ENCODE assay signal across 8 mouse cellular contexts in the genomic region with DNA sequence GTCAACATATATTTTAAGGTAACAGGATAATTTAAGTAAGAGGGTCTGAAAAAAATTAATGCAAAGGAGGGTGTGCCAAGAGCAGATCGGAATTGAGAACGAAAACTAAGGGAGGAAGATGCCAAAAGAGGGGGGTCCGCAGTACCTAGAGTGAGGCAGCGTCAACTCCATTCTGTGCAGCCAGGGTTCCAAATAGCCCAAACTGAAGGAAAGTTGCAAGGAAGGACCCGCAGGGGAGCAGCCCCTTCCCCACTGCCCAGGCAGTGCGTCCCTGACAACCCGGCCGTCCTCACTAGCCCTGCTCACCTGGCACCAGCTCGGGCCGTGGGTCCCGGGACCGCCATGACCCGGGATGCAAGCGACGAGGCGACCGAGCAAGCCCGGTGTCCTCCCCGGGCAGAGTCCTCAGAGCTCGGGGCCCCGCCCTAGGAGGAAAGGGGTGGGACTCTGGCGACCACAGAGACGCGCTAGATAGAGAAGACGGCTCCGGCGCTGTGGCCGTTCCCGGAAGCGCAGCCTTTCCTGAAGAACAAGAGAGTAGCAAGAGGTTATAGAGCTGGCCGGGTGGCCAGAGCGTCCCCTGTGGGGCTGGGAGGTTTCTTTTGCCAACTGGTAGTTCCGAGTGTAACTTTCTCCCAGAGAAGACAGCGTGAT. TPM values are rescaled to one million over a fixed set of nuclear protein-coding genes. Genes with fewer than 3 reads are reported as not detected.
A peak's percentile ranks its signal among the peaks of the same experiment; 100 is the strongest.
DNase-seq lines count a peak whose midpoint lies in the region; ATAC-seq lines count a peak whose summit lies in the region.

TSS of gene Abcd4 (minus strand) at position 437 of the 654 bp plus-strand sequence.

- under 1% methylated on average over 34 of the region's 34 CpGs for WGBS in heart, embryonic 14.5 days
- WGBS in liver, embryonic 13.5 days (ENCODE audit: insufficient replicate concordance), result under 1% methylated on average over 34 of the region's 34 CpGs
- under 1% methylated on average over 34 of the region's 34 CpGs for WGBS in stomach, embryonic 16.5 days

- H3K9ac ChIP-seq in heart, embryonic 14.5 days (ENCODE audit: low read length), result peak within 1 kb of the TSS; percentile 85
- peak within 1 kb of the TSS; percentile 73 for H3K9ac ChIP-seq in liver, embryonic 13.5 days
- peak within 1 kb of the TSS; percentile 93 for H3K9ac ChIP-seq in stomach, embryonic 16.5 days (ENCODE audit: low read length)

- no peaks in the 10 kb centered on the region for H3K9me3 ChIP-seq in heart, embryonic 14.5 days (ENCODE audit: control insufficient read depth, low read length)
- H3K9me3 ChIP-seq in liver, embryonic 13.5 days (replicated peaks), result no peaks in the 10 kb centered on the region
- H3K9me3 ChIP-seq in stomach, embryonic 16.5 days (replicated peaks; ENCODE audit: control insufficient read depth, low read length), result no peaks in the 10 kb centered on the region

- ATAC-seq in CD4-positive, CD25-positive, alpha-beta regulatory T cell, adult 4 months, result peak; percentile 100
- peak; percentile 96 for ATAC-seq in heart, embryonic 14.5 days (ENCODE audit: insufficient number of reproducible peaks, insufficient read depth, low FRiP score, low read depth)
- peak; percentile 99 for ATAC-seq in liver, embryonic 13.5 days (ENCODE audit: low read depth)
- peak; percentile 99 for ATAC-seq in stomach, embryonic 16.5 days (ENCODE audit: insufficient read depth, low FRiP score)

- peaks cover 0 to 4% of the 10 kb centered on the region in 2 experiments; a peak in 3 of 4 replicates for H3K4me1 ChIP-seq in heart, embryonic 14.5 days (ENCODE audit: control insufficient read depth in 2 of 2, insufficient read depth in 2 of 2, low read length in 2 of 2)
- peaks cover 6% of the 10 kb centered on the region for H3K4me1 ChIP-seq in liver, embryonic 13.5 days (replicated peaks)
- no peaks in the 10 kb centered on the region for H3K4me1 ChIP-seq in stomach, embryonic 16.5 days (ENCODE audit: control insufficient read depth, insufficient read depth, low read length)

- peak within 1 kb of the TSS; percentile 69 for H3K4me2 ChIP-seq in heart, embryonic 14.5 days (ENCODE audit: low read length)
- H3K4me2 ChIP-seq in liver, embryonic 13.5 days, result peak within 1 kb of the TSS; percentile 81
- H3K4me2 ChIP-seq in stomach, embryonic 16.5 days (ENCODE audit: low read depth, low read length), result peak within 1 kb of the TSS; percentile 65

- H3K36me3 ChIP-seq in heart, embryonic 14.5 days (ENCODE audit: control insufficient read depth, insufficient read depth, low read length), result 0 out of 2 replicates have a peak, but pooled peaks cover 3% of the 10 kb centered on the region
- no peaks in the 10 kb centered on the region for H3K36me3 ChIP-seq in liver, embryonic 13.5 days
- no peaks in the 10 kb centered on the region for H3K36me3 ChIP-seq in stomach, embryonic 16.5 days (ENCODE audit: control insufficient read depth, insufficient read depth, low read length)

- H3K27me3 ChIP-seq in heart, embryonic 14.5 days (ENCODE audit: control insufficient read depth, insufficient read depth, low read length), result no peaks in the 10 kb centered on the region
- 0 out of 2 replicates have a peak, but pooled peaks cover 5% of the 10 kb centered on the region for H3K27me3 ChIP-seq in liver, embryonic 13.5 days
- no peaks in the 10 kb centered on the region for H3K27me3 ChIP-seq in stomach, embryonic 16.5 days (ENCODE audit: control insufficient read depth, insufficient read depth, low read length)

- peak within 1 kb of the TSS; percentile 69 to 94 for H3K4me3 ChIP-seq in heart, embryonic 14.5 days (ENCODE audit: control insufficient read depth in 1 of 2, insufficient read depth in 1 of 2, low read depth in 1 of 2, low read length in 2 of 2)
- H3K4me3 ChIP-seq in liver, embryonic 13.5 days (replicated peaks), result peak within 1 kb of the TSS; percentile 69
- H3K4me3 ChIP-seq in stomach, embryonic 16.5 days (replicated peaks; ENCODE audit: low read length), result peak within 1 kb of the TSS; percentile 80

- peak; percentile 84 for DNase-seq in c-Kit-negative CD71-positive TER-119-positive erythroid progenitor cells, embryonic 14.5 days (ENCODE audit: low read depth, low spot score)
- peak; percentile 87 for DNase-seq in fibroblast of lung, adult 2 months (ENCODE audit: low read depth)
- peak; percentile 97 for DNase-seq in kidney, postnatal 14 days
- peak; percentile 92 for DNase-seq in liver, embryonic 13.5 days
- peak; percentile 91 for DNase-seq in neural tube, embryonic 10.5 days (ENCODE audit: extremely low spot score, low spot score)

- peak within 1 kb of the TSS; percentile 19 to 52 for H3K27ac ChIP-seq in heart, embryonic 14.5 days (replicated peaks in 1 of 2; ENCODE audit: control insufficient read depth in 1 of 2, insufficient read depth in 1 of 2, low read depth in 2 of 2, low read length in 2 of 2)
- H3K27ac ChIP-seq in liver, embryonic 13.5 days, result no peak within 1 kb of the TSS; the same call in 1 of the 2 replicates
- H3K27ac ChIP-seq in stomach, embryonic 16.5 days (ENCODE audit: low read length), result peak within 1 kb of the TSS; percentile 47; the same call in 1 of the 2 replicates

RNA-seq across cellular contexts. Expression of gene Abcd4, which starts in this region (rescaled TPM):
- 10 to 100 TPM; 11.4 to 25.4 TPM for polyA plus RNA-seq in CD4-positive, CD25-positive, alpha-beta regulatory T cell, adult 4 months (2017; shearing (Covaris generic))
- 8.5 and 9.7 TPM in 2 replicates for polyA plus RNA-seq in heart, embryonic 14.5 days (2014; fragmentation: Nextera tagmentation; extraction: Ambion mirVana)
- polyA plus RNA-seq in liver, embryonic 13.5 days (2015; fragmentation: Nextera tagmentation; extraction: Ambion mirVana), result 3.9 and 4.4 TPM in 2 replicates
- 12.8 and 13.2 TPM in 2 replicates for polyA plus RNA-seq in stomach, embryonic 16.5 days (2015; fragmentation: Nextera tagmentation; extraction: Ambion mirVana)
